Mouse (Mus musculus) thymus, postnatal 10 days (tissue): ENCODE data around the gene Ptchd3.
A peak's percentile ranks its signal among the peaks of the same experiment; 100 is the strongest.

ENCODE experiments used
- DNase-seq, 2 experiments: peaks; one replicate each; pipeline ENCODE4 v3.0.0; 2021; ENCODE audit warnings: low spot score in 2 of 2

Ptchd3 gene

GRCm38 (mm10) chr11:121829947-121830346 is at the start of gene Ptchd3:
TSS of gene Ptchd3 (plus strand) at chr11:121830247.
- DNase-seq: no peak

- no peak for DNase-seq
Observed at GRCm38 (mm10) chr11:121781831-121782230, 48.2 kb upstream of the Ptchd3 start.

- no peak for DNase-seq
Observed at GRCm38 (mm10) chr11:121787456-121787855, 42.6 kb upstream of the Ptchd3 start.

- DNase-seq: no peak
Observed at GRCm38 (mm10) chr11:121789566-121789965, 40.5 kb upstream of the Ptchd3 start.

GRCm38 (mm10) chr11:121790671-121791094 is 39.4 kb upstream of the Ptchd3 start:
- DNase-seq: no peak

GRCm38 (mm10) chr11:121791446-121791845 is 38.6 kb upstream of the Ptchd3 start:
- no peak for DNase-seq

- no peak for DNase-seq
Observed at GRCm38 (mm10) chr11:121791991-121792390, 38.1 kb upstream of the Ptchd3 start.

GRCm38 (mm10) chr11:121793530-121793929 is 36.5 kb upstream of the Ptchd3 start:
- no peak for DNase-seq

- no peak for DNase-seq
Observed at GRCm38 (mm10) chr11:121794186-121794585, 35.9 kb upstream of the Ptchd3 start.

- no peak for DNase-seq
Observed at GRCm38 (mm10) chr11:121794591-121795199, 35.4 kb upstream of the Ptchd3 start.

- no peak for DNase-seq
Observed at GRCm38 (mm10) chr11:121795978-121796377, 34.1 kb upstream of the Ptchd3 start.

GRCm38 (mm10) chr11:121798591-121798990 is 31.5 kb upstream of the Ptchd3 start:
- DNase-seq: no peak

- DNase-seq: no peak
Observed at GRCm38 (mm10) chr11:121799746-121800299, 30.2 kb upstream of the Ptchd3 start.

GRCm38 (mm10) chr11:121802743-121803142 is 27.3 kb upstream of the Ptchd3 start:
- DNase-seq: no peak

GRCm38 (mm10) chr11:121804258-121805027 is 25.6 kb upstream of the Ptchd3 start:
- no peak for DNase-seq

GRCm38 (mm10) chr11:121808204-121808852 is 21.7 kb upstream of the Ptchd3 start:
- DNase-seq: peak; percentile 59 to 85

GRCm38 (mm10) chr11:121808866-121809265 is 21.2 kb upstream of the Ptchd3 start:
- DNase-seq: no peak

GRCm38 (mm10) chr11:121845923-121846322 is 15.9 kb downstream of the Ptchd3 start:
- no peak for DNase-seq

- peak; percentile 72 to 73 for DNase-seq
Observed at GRCm38 (mm10) chr11:121847790-121848299, 17.8 kb downstream of the Ptchd3 start.
